Comparison of ENCODE assay signal across 17 mouse cellular contexts in genomic region chr11:34171221-34171620, GRCm38 (mm10). TPM values are rescaled to one million over a fixed set of nuclear protein-coding genes. Genes with fewer than 3 reads are reported as not detected.
DNase-seq lines count a peak whose midpoint lies in the region.
"Had no signal": no experiment of that assay in that cellular context is flagged by ENCODE, and none has a peak within 500 bp of the region (broad histone marks: within the 10 kb centered on the region; RNA-seq: fewer than 3 reads in every experiment).

No protein-coding gene starts in this region.

- peak; percentile 36 for DNase-seq in gastrocnemius, postnatal 25 days
- no peak for DNase-seq in gastrocnemius, postnatal 14 days
- DNase-seq in retina, postnatal 1 day: peak; percentile 24
- no peak for DNase-seq in retina, embryonic 14.5 days (ENCODE audit: low spot score)
- DNase-seq in kidney, postnatal 14 days: no peak
- DNase-seq: adrenal gland, adult 8-10 months; adrenal gland, postnatal 14 days; adrenal gland, postnatal 36 days; cerebellum, adult 11-12 months; cerebellum, adult 2 months; cerebellum, adult 9-10 months; cerebellum, postnatal 10 days; cerebellum, postnatal 25 days; forebrain, postnatal 0 days had no signal

- intact Hi-C loops in gastrocnemius, postnatal 14 days (cut with DNase I; ENCODE audit: low total_unique reads): no loop called here

RNA-seq across cellular contexts. Expression of gene Foxi1, which starts 36.7 kb away (rescaled TPM):
- not detected for total RNA-seq in gastrocnemius, postnatal 25 days (2021)
- total RNA-seq in gastrocnemius, postnatal 14 days (2021): not detected
- total RNA-seq: adrenal gland, adult 18-20 months; adrenal gland, adult 8-10 months; adrenal gland, postnatal 14 days; adrenal gland, postnatal 36 days; ES-E14; forebrain, postnatal 0 days; MEL had no signal

Comparison
In these comparisons a context has a peak if more than half of its experiments do, and no peak if none do; other contexts are left out.
1. DNase-seq: peak in gastrocnemius, postnatal 25 days (single experiment) and retina, postnatal 1 day (single experiment); none in gastrocnemius, postnatal 14 days (single experiment), retina, embryonic 14.5 days (single experiment) and kidney, postnatal 14 days (single experiment).